Mouse (Mus musculus) heart, adult 2 months (tissue): ENCODE measurements around the gene Rhot2.

ENCODE experiments used
- CTCF ChIP-seq: fragments of 200-600 bp; IDR thresholded peaks from 2 replicates; pipeline ENCODE4 v1.8.1; 2022; ENCODE audit warnings: antibody characterized with exemption, mild to moderate bottlenecking, moderate library complexity
- POLR2A ChIP-seq: fragments of 200-500 bp; IDR thresholded peaks from 2 replicates; pipeline ENCODE4 v1.6.1; 2011; ENCODE audit warnings: mild to moderate bottlenecking, low read depth, low read length, control low read depth; ENCODE audit not compliant: insufficient read depth

DNA sequence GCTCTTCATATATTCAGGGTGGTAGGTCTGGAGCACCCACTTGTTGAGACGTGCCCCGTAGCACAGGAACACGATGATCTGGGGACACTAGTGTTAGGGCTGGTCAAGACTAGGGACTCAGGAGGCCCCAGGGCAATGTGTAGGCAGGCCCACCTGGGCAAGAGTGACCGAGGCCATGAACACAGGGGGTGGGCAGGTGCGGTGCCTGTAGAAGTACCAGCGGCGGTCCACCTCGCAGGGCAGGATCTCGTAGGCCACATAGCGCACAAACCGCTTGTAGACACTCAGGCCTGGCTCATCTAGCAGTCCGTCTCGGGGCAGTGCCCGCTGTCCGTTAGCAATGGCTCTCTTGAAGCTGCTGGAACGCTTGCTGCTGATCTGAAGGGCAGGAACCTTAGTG, 8.8 kb downstream of the Rhot2 start:
- TF ChIP-seq CTCF (no peak), POLR2A (no peak)
